Mouse (Mus musculus) heart, adult 2 months (tissue): Measurements from ENCODE around the gene Serpina10. TPM values are rescaled to one million over a fixed set of nuclear protein-coding genes. Genes with fewer than 3 reads are reported as not detected.

Experiments used
- DNase-seq, 2 experiments: peaks; one replicate each; pipeline ENCODE4 v3.0.0; 2021
- H3K27ac ChIP-seq: fragments of 200-600 bp; 2 replicates; pipeline ENCODE4 v1.8.1; 2022
- H3K27me3 ChIP-seq: fragments of 200-500 bp; 2 replicates; pipeline ENCODE4 v1.6.1; 2012; ENCODE audit warnings: mild to moderate bottlenecking, low read length, inconsistent platforms, mixed read lengths; ENCODE audit not compliant: control insufficient read depth, insufficient read depth
- H3K36me3 ChIP-seq: fragments of 200-500 bp; 2 replicates; pipeline ENCODE4 v1.6.1; 2012; ENCODE audit warnings: low read length, inconsistent platforms; ENCODE audit not compliant: control insufficient read depth, insufficient read depth
- H3K4me1 ChIP-seq: fragments of 200-500 bp; 2 replicates; pipeline ENCODE4 v1.6.1; 2011; ENCODE audit warnings: low read length; ENCODE audit not compliant: control insufficient read depth, insufficient read depth
- H3K4me3 ChIP-seq: fragments of 200-600 bp; 2 replicates; pipeline ENCODE4 v1.8.1; 2022
- H3K79me2 ChIP-seq: fragments of 200-500 bp; replicated peaks from 2 replicates; pipeline ENCODE4 v1.6.1; 2012; ENCODE audit warnings: mild to moderate bottlenecking, inconsistent platforms, low read length, moderate library complexity, mixed read lengths; ENCODE audit not compliant: control insufficient read depth, insufficient read depth
- H3K9ac ChIP-seq: fragments of 200-500 bp; 2 replicates; pipeline ENCODE4 v1.6.1; 2012; ENCODE audit warnings: low read depth, mild to moderate bottlenecking, control low read depth, inconsistent platforms, low read length, mixed read lengths
- CTCF ChIP-seq: fragments of 200-600 bp; IDR thresholded peaks from 2 replicates; pipeline ENCODE4 v1.8.1; 2022; ENCODE audit warnings: antibody characterized with exemption, mild to moderate bottlenecking, moderate library complexity
- EP300 ChIP-seq: fragments of 200-500 bp; IDR thresholded peaks from 2 replicates; pipeline ENCODE4 v1.6.1; 2011; ENCODE audit warnings: low read depth, low read length, control low read depth; ENCODE audit not compliant: insufficient read depth
- POLR2A ChIP-seq: fragments of 200-500 bp; IDR thresholded peaks from 2 replicates; pipeline ENCODE4 v1.6.1; 2011; ENCODE audit warnings: mild to moderate bottlenecking, low read depth, low read length, control low read depth; ENCODE audit not compliant: insufficient read depth
- WGBS: fragments of 180-500 bp; shearing (Covaris S2); methylation state at CpG from one replicate; pipeline ENCODE4 v1.1.7; 2018; 5-methylcytosine and 5-hydroxymethylcytosine counted together
- intact Hi-C: fragments of 180-260 bp; cut with DNase I; formaldehyde crosslinking; loops from one replicate; pipeline ENCODE4 v1.15.1; 2025
- polyA plus RNA-seq: library from polyadenylated mRNA; depleted of rRNA; stranded (reverse); fragments of >200 nt; gene quantifications from 2 replicates; pipeline ENCODE4 v1.2.3, GENCODE M21; 2012
- total RNA-seq, 2 experiments: library from RNA; stranded (reverse); gene quantifications; 2 replicates each; pipeline ENCODE4 v1.2.3; 2021

Serpina10 gene
- total and polyA plus RNA-seq, 3 experiments: not detected

DNA sequence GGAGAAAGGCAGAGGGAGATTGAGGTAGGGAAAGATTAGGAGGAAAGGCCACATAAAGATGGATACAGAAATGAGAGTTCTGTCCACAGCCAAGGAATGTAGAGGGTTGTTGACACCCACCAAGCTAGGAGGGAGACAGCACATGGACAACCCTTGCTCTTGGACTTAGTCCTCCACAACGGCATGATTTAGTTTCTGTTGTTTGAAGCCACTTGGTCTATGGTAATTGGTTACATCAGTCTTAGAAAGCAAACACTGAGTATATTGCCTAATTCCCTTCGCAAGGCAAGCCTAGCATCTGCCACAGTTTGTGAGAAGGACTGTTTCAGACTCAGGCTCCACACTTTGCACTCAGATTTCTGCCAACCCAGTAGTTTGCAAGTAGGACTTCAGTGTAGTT lies 4.6 kb upstream of the Serpina10 start:
- intact Hi-C loops: no loop called here
- Histone ChIP-seq H3K4me3 (no peak overlapping the region), H3K4me1 (no peaks in the 10 kb centered on the region), H3K36me3 (no peaks in the 10 kb centered on the region), H3K27me3 (no peaks in the 10 kb centered on the region), H3K27ac (no peak overlapping the region), H3K9ac (no peak overlapping the region), H3K79me2 (no peaks in the 10 kb centered on the region)
- DNase-seq: no peak
- WGBS: 81% methylated on average over 2 of the region's 2 CpGs
- TF ChIP-seq POLR2A: no peak
- no peak for TF ChIP-seq EP300
- no peak for TF ChIP-seq CTCF

DNA sequence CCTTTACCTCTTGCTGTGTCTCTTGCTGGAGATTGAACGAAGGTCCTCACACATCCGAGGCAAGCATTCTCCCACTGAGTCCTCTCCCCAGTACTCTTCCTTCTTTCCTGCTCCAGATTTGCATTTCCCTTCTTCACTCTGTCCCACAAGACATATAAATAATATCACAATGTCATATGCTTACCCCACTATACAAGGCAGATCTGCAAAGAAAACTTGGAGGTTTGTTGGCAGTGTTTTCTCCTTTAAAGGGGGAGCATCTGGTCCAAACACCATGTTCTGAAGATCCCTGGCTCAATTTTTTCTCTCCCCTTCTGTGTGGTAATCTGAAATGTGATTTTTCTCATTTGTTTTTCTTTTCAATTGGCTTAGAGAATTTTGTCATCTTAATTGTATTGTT lies 3.2 kb upstream of the Serpina10 start:
- H3K27me3 ChIP-seq: no peaks in the 10 kb centered on the region
- no peak for TF ChIP-seq EP300
- TF ChIP-seq POLR2A: no peak
- no peak for TF ChIP-seq CTCF
- H3K4me3 ChIP-seq: no peak overlapping the region
- WGBS: 76% methylated on average over 2 of the region's 2 CpGs
- H3K79me2 ChIP-seq: no peaks in the 10 kb centered on the region
- H3K9ac ChIP-seq: no peak overlapping the region
- H3K36me3 ChIP-seq: no peaks in the 10 kb centered on the region
- H3K4me1 ChIP-seq: no peaks in the 10 kb centered on the region
- H3K27ac ChIP-seq: no peak overlapping the region
- intact Hi-C loops: no loop called here
- DNase-seq: no peak

DNA sequence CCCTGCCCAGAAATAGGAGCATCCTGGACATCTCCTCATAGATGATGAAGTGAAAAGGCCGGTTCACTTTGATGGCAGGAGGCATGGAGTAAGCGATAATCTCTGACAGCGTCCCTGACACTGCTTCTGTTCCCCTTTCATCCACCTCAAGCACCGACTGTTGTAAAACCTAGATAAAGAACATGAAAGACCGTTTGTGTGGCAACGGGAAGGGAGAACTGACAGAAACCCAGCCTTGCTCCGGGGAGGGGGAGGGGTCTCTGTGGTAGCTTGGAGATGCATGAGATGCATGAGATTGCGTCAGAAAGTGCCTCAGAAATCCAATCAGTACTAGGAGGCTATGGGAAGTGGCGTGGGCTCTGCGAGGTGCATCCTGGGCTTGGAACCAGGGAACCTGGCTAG lies 14.4 kb downstream of the Serpina10 start:
- no peaks in the 10 kb centered on the region for H3K27me3 ChIP-seq
- no peak overlapping the region for H3K4me3 ChIP-seq
- H3K36me3 ChIP-seq: no peaks in the 10 kb centered on the region
- H3K79me2 ChIP-seq: no peaks in the 10 kb centered on the region
- H3K9ac ChIP-seq: no peak overlapping the region
- no peaks in the 10 kb centered on the region for H3K4me1 ChIP-seq
- H3K27ac ChIP-seq: no peak overlapping the region
- intact Hi-C loops: no loop called here
- WGBS: 50% methylated on average over 10 of the region's 10 CpGs
- TF ChIP-seq POLR2A: no peak
- no peak for TF ChIP-seq CTCF
- TF ChIP-seq EP300: no peak
- DNase-seq: no peak

DNA sequence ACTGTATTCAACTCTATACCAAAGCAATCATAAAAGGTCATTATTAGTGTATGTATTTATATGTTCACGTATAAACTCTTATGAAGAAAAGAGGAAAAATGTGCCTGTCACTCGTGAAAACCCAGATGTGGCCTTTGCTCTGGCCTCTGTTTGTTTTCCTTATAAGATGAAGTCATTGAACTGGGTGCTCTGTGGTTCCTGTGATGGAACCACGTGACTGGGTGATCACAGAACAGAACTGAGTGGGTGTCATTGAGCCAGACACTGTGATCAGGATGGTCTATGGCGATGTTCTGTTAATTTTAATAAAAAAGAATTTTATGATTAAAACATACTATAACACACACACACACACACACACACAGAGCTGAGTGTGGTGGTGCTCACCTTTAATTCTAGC lies 15.5 kb downstream of the Serpina10 start:
- whole genome bisulfite sequencing: 70% methylated on average over 4 of the region's 4 CpGs
- intact Hi-C loops: no loop called here
- Histone ChIP-seq H3K4me1 (no peaks in the 10 kb centered on the region), H3K4me3 (no peak overlapping the region), H3K36me3 (no peaks in the 10 kb centered on the region), H3K79me2 (no peaks in the 10 kb centered on the region), H3K27ac (no peak overlapping the region), H3K27me3 (no peaks in the 10 kb centered on the region), H3K9ac (no peak overlapping the region)
- no peak for DNase-seq
- no peak for TF ChIP-seq EP300
- TF ChIP-seq CTCF: no peak
- TF ChIP-seq POLR2A: no peak

DNA sequence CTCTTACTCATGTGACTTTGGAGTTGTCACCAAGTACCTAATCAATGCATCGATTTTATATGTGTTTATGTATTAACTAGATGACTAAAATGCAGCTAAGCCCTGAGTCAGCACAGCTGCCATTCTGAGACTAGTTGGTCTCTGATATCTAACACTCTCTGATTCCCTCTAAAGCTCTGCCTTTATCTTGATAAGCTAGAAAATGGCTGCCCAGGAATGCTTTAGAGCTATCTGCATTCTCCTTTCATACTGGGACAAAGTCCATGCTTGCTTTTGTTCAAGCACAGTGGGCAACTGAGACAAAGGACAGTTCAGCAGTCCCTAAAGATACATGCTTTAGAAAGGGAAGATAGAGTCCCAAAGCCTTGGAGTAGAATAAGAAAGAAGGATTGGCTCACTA lies 16.1 kb downstream of the Serpina10 start:
- Histone ChIP-seq H3K27ac (no peak overlapping the region), H3K79me2 (no peaks in the 10 kb centered on the region), H3K4me3 (no peak overlapping the region), H3K4me1 (no peaks in the 10 kb centered on the region), H3K27me3 (no peaks in the 10 kb centered on the region), H3K36me3 (no peaks in the 10 kb centered on the region), H3K9ac (no peak overlapping the region)
- TF ChIP-seq POLR2A (no peak), CTCF (no peak), EP300 (no peak)
- 72% methylated on average over 1 of the region's 1 CpGs for WGBS
- no peak for DNase-seq
- intact Hi-C loops: no loop called here

DNA sequence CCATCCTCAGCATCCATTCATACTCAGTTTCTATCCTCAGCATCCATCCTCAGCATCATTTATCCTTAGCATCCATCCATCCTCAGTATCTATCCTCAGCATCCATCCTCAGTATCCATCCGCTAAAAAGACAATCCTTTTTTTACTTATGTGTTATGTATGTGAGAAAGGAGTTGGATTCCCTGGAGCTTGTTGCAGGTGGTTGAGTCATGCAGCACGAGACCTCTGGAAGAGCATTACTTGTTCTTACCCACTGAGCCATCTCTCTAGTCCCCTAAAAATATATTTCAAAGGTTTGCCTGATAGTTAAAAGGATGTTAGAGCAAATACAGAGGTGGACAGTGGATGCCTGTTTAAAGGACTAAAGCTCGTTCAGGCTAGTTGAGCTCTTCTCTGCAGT lies 29.4 kb downstream of the Serpina10 start:
- no peaks in the 10 kb centered on the region for H3K79me2 ChIP-seq
- no peaks in the 10 kb centered on the region for H3K27me3 ChIP-seq
- H3K27ac ChIP-seq: no peak overlapping the region
- no peaks in the 10 kb centered on the region for H3K4me1 ChIP-seq
- H3K4me3 ChIP-seq: no peak overlapping the region
- no peaks in the 10 kb centered on the region for H3K36me3 ChIP-seq
- DNase-seq: no peak
- 83% methylated on average over 3 of the region's 3 CpGs for WGBS
- no peak overlapping the region for H3K9ac ChIP-seq
- no peak for TF ChIP-seq CTCF
- no peak for TF ChIP-seq EP300
- TF ChIP-seq POLR2A: no peak
- intact Hi-C loops: no loop called here

DNA sequence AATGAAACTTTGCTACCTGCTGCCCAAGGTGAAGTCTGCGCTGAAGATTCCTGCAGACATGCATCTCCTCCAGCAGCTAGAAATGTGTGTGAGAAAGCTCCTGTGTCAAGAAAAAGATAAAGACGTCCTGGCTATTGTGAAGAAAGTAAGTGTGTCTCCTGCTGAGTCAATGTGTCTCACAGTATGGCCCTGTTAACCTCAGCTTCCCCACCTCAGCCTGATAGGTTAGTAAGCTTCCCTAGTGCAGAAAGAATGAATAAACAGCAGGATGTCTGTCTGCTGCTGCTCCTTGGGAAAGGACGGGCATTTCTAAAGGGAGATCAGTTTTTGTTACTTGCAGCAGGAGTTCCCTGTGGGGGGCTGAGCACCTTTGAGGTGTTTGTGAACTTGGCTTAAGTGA lies 30.9 kb downstream of the Serpina10 start:
- 32% methylated on average over 3 of the region's 3 CpGs for whole genome bisulfite sequencing
- TF ChIP-seq EP300 (no peak), CTCF (no peak), POLR2A (no peak)
- Histone ChIP-seq H3K79me2 (no peaks in the 10 kb centered on the region), H3K4me3 (no peak overlapping the region), H3K36me3 (no peaks in the 10 kb centered on the region), H3K27ac (no peak overlapping the region), H3K9ac (no peak overlapping the region), H3K4me1 (no peaks in the 10 kb centered on the region), H3K27me3 (no peaks in the 10 kb centered on the region)
- DNase-seq: no peak
- intact Hi-C loops: no loop called here
